Mouse (Mus musculus): ENCODE data around the gene Slc13a3.

Slc13a3 gene

GRCm38 (mm10) chr2:165413884-165414283 lies 59.1 kb downstream of the Slc13a3 start:
- no peak for DNase-seq (ENCODE audit: low spot score)

- peak; percentile 52 for DNase-seq (ENCODE audit: low spot score)
Measured at GRCm38 (mm10) chr2:165407700-165408301, 65.2 kb downstream of the Slc13a3 start.

GRCm38 (mm10) chr2:165405351-165405750 lies 67.7 kb downstream of the Slc13a3 start:
- DNase-seq (ENCODE audit: low spot score), result no peak

GRCm38 (mm10) chr2:165404951-165405350 lies 68.1 kb downstream of the Slc13a3 start:
- no peak for DNase-seq (ENCODE audit: low spot score)

- DNase-seq (ENCODE audit: low spot score), result no peak
Measured at GRCm38 (mm10) chr2:165398164-165398785, 74.8 kb downstream of the Slc13a3 start.

GRCm38 (mm10) chr2:165397502-165398163 lies 75.4 kb downstream of the Slc13a3 start:
- DNase-seq (ENCODE audit: low spot score), result no peak

- no peak for DNase-seq (ENCODE audit: low spot score)
Measured at GRCm38 (mm10) chr2:165396831-165397501, 76.1 kb downstream of the Slc13a3 start.

GRCm38 (mm10) chr2:165392156-165392555 lies 80.9 kb downstream of the Slc13a3 start:
- DNase-seq (ENCODE audit: low spot score), result no peak

GRCm38 (mm10) chr2:165391561-165391960 lies 81.5 kb downstream of the Slc13a3 start:
- DNase-seq (ENCODE audit: low spot score), result peak; percentile 35

- DNase-seq (ENCODE audit: low spot score), result no peak
Measured at GRCm38 (mm10) chr2:165389299-165389952, 83.6 kb downstream of the Slc13a3 start.

- no peak for DNase-seq (ENCODE audit: low spot score)
Measured at GRCm38 (mm10) chr2:165387844-165388495, 85.1 kb downstream of the Slc13a3 start, which contains the start of gene Zfp334. Gene Zfp334 (minus strand): TSS chr2:165388259.

- DNase-seq (ENCODE audit: low spot score), result no peak
Measured at GRCm38 (mm10) chr2:165387370-165387769, 85.7 kb downstream of the Slc13a3 start.

- no peak for DNase-seq (ENCODE audit: low spot score)
Measured at GRCm38 (mm10) chr2:165380050-165380449, 93.0 kb downstream of the Slc13a3 start.

GRCm38 (mm10) chr2:165376001-165376400 lies 97.0 kb downstream of the Slc13a3 start:
- no peak for DNase-seq (ENCODE audit: low spot score)

- no peak for DNase-seq (ENCODE audit: low spot score)
Measured at GRCm38 (mm10) chr2:165375478-165375877, 97.6 kb downstream of the Slc13a3 start.

- DNase-seq (ENCODE audit: low spot score), result no peak
Measured at GRCm38 (mm10) chr2:165371066-165371465, 102.0 kb downstream of the Slc13a3 start.

GRCm38 (mm10) chr2:165370348-165370747 lies 102.7 kb downstream of the Slc13a3 start:
- DNase-seq (ENCODE audit: low spot score), result no peak

GRCm38 (mm10) chr2:165368496-165368895 lies 104.5 kb downstream of the Slc13a3 start, which contains the start of gene Zfp663:
Gene Zfp663 (minus strand): TSS chr2:165368729.
- DNase-seq (ENCODE audit: low spot score), result no peak

- no peak for DNase-seq (ENCODE audit: low spot score)
Measured at GRCm38 (mm10) chr2:165367868-165368439, 105.1 kb downstream of the Slc13a3 start.

- no peak for DNase-seq (ENCODE audit: low spot score)
Measured at GRCm38 (mm10) chr2:165367047-165367520, 105.9 kb downstream of the Slc13a3 start.
